Mouse (Mus musculus): Measurements from ENCODE around the gene Fyn. TPM values are rescaled to one million over a fixed set of nuclear protein-coding genes. Genes with fewer than 3 reads are reported as not detected.
A peak's percentile ranks its signal among the peaks of the same experiment; 100 is the strongest.

The Fyn gene
- polyA plus RNA-seq, 1 experiment = 29.2 TPM

- Histone ChIP-seq H3K4me1 (ENCODE audit: control insufficient read depth, insufficient read depth, low read length) (peaks cover 10% of the 10 kb centered on the region), H3K4me3 (replicated peaks; ENCODE audit: extremely low read depth, low read depth, low read length) (no peak overlapping the region)
- 46% methylated on average over 10 of the region's 10 CpGs for WGBS
- DNase-seq = no peak
- TF ChIP-seq CTCF (IDR thresholded peaks at IDR 0.05; ENCODE audit: insufficient read depth, low read length) = no peak
- TF ChIP-seq POLR2A (IDR thresholded peaks at IDR 0.05; ENCODE audit: borderline replicate concordance, extremely low read depth, low read depth, low read length) = no peak
Measured at GRCm38 (mm10) chr10:39405982-39406797, 37.5 kb downstream of the Fyn start.

DNA sequence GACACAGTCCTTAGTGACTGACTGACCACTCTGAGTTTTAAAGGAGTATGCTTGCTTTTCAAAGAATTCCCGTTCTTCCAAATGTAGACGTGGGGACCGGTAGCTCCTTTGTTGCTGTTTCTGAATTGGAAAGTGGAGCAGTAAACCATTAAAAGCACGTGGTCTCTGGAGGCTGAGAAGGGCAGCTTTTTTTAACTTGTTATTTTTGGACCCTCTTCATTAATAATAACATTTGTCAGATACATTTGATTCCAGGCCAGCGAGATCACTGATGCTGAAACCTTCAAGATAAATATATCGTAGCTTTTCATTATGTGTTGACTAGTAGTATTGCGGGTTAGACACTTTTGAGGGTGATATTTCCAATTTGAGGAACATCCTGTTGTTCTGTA, 38.1 kb downstream of the Fyn start:
- 32% methylated on average over 7 of the region's 7 CpGs for WGBS
- TF ChIP-seq CTCF (IDR thresholded peaks at IDR 0.05; ENCODE audit: insufficient read depth, low read length) (no peak), POLR2A (IDR thresholded peaks at IDR 0.05; ENCODE audit: borderline replicate concordance, extremely low read depth, low read depth, low read length) (no peak)
- Histone ChIP-seq H3K4me3 (replicated peaks; ENCODE audit: extremely low read depth, low read depth, low read length) (no peak overlapping the region), H3K4me1 (ENCODE audit: control insufficient read depth, insufficient read depth, low read length) (peaks cover 10% of the 10 kb centered on the region)
- DNase-seq = no peak

DNA sequence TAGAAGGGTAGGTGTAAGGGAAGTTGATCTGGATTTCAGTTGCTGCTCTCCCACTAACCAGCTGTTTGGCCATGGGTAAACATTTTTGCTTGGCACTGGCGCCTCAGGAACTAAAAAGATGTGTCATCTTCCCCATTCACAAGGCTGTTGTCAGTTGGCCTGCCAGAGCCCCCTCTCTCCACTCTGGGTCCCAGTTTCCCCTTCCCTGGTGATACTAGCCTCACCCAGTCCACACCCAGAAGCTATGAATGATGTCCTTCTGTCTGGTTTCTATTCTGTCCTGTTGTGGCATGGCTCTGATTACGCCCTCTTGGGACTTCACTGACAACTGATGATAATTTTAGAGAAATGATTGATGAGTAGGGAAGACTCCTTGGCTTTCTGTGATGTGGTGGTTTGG, 38.9 kb downstream of the Fyn start:
- Histone ChIP-seq H3K4me1 (ENCODE audit: control insufficient read depth, insufficient read depth, low read length) (peaks cover 13% of the 10 kb centered on the region), H3K4me3 (replicated peaks; ENCODE audit: extremely low read depth, low read depth, low read length) (no peak overlapping the region)
- TF ChIP-seq POLR2A (IDR thresholded peaks at IDR 0.05; ENCODE audit: borderline replicate concordance, extremely low read depth, low read depth, low read length) (no peak), CTCF (IDR thresholded peaks at IDR 0.05; ENCODE audit: insufficient read depth, low read length) (no peak)
- no peak for DNase-seq
- WGBS = 70% methylated on average over 2 of the region's 2 CpGs

GRCm38 (mm10) chr10:39409602-39410001, 40.9 kb downstream of the Fyn start:
- H3K4me1 ChIP-seq (ENCODE audit: control insufficient read depth, insufficient read depth, low read length) = peaks cover 17% of the 10 kb centered on the region
- WGBS = 71% methylated on average over 7 of the region's 7 CpGs
- no peak for DNase-seq

DNA sequence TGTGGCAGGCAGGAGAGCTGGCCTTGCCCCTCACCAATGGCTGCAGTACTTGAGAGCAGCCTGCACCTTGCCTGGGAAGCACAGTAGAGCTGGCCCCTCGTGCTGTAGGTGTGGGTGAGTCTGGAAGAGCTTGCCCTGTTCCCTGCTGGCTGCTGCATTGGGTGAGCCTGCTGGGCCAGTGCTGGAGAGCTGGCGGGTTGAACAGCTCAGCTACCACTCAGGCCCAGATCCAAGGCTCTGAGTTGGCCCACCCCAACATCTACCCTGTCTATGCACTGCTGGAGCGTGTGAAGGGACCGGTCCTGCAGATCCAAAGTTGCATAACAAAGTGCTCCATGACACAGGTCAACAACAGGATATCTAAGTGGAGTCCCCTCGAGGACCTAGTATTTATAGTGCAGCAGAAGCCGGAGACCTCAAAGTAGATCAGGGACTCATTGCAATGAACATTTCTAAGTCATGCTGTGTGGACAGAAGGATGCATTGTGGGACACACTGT, 41.5 kb downstream of the Fyn start:
- WGBS = 53% methylated on average over 6 of the region's 6 CpGs

More at GRCm38 (mm10) chr10:39409602-39410001, 40.9 kb downstream of the Fyn start:
- no peak overlapping the region for H3K4me3 ChIP-seq (replicated peaks; ENCODE audit: extremely low read depth, low read depth, low read length)
- no peak for TF ChIP-seq POLR2A (IDR thresholded peaks at IDR 0.05; ENCODE audit: borderline replicate concordance, extremely low read depth, low read depth, low read length)
- TF ChIP-seq CTCF (IDR thresholded peaks at IDR 0.05; ENCODE audit: insufficient read depth, low read length) = no peak

GRCm38 (mm10) chr10:39411857-39412559, 43.4 kb downstream of the Fyn start:
- 63% methylated on average over 8 of the region's 8 CpGs for WGBS
- TF ChIP-seq POLR2A (IDR thresholded peaks at IDR 0.05; ENCODE audit: borderline replicate concordance, extremely low read depth, low read depth, low read length) (no peak), CTCF (IDR thresholded peaks at IDR 0.05; ENCODE audit: insufficient read depth, low read length) (no peak)
- no peak for DNase-seq
- Histone ChIP-seq H3K4me3 (replicated peaks; ENCODE audit: extremely low read depth, low read depth, low read length) (no peak overlapping the region), H3K4me1 (ENCODE audit: control insufficient read depth, insufficient read depth, low read length) (peaks cover 19% of the 10 kb centered on the region)

More for the DNA sequence above, 41.5 kb downstream of the Fyn start:
- DNase-seq = no peak
- Histone ChIP-seq H3K4me3 (replicated peaks; ENCODE audit: extremely low read depth, low read depth, low read length) (no peak overlapping the region), H3K4me1 (ENCODE audit: control insufficient read depth, insufficient read depth, low read length) (peaks cover 17% of the 10 kb centered on the region)
- TF ChIP-seq POLR2A (IDR thresholded peaks at IDR 0.05; ENCODE audit: borderline replicate concordance, extremely low read depth, low read depth, low read length) (no peak), CTCF (IDR thresholded peaks at IDR 0.05; ENCODE audit: insufficient read depth, low read length) (no peak)

DNA sequence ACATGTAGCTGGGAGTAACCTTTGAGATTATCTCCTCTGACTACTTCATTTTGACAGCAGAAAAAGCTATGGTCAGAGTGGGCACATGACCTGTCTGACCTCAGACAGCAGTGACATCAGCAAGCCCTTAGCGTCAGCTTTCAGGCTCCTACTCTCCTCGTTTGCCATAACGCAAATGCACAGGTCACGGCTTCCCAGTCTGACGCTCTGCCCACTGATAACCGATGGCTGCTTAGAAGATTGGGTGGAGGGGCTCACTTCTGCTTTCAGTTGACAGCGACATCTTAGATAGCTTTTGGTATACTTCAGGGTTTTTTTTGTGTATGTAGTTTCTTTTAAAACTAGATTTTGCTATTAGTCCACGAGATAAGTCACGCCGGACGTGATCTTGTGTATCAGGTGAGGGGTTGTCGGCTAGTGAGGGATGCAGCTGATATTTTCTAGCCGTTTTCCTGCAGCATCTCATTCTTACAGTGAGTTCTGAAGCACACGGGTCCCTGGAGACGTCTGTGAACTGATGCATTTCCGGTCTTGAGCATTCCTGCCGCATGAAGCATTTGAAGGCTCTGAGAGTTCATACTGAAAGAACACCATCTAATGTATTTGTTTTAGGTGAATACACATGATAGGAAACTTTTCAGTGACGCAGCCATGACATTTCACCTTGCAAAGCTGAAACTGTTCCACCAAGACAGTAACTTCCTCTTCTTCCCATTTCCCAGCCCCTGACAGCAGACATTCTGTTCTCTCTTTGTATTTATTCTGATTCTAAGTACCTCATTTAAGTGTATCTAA, 44.4 kb downstream of the Fyn start:
- 60% methylated on average over 18 of the region's 18 CpGs for WGBS
- Histone ChIP-seq H3K4me1 (ENCODE audit: control insufficient read depth, insufficient read depth, low read length) (peaks cover 25% of the 10 kb centered on the region), H3K4me3 (replicated peaks; ENCODE audit: extremely low read depth, low read depth, low read length) (peak overlapping the region; percentile 9)
- TF ChIP-seq POLR2A (IDR thresholded peaks at IDR 0.05; ENCODE audit: borderline replicate concordance, extremely low read depth, low read depth, low read length) (no peak), CTCF (IDR thresholded peaks at IDR 0.05; ENCODE audit: insufficient read depth, low read length) (no peak)
- no peak for DNase-seq

- no peak overlapping the region for H3K4me3 ChIP-seq (replicated peaks; ENCODE audit: extremely low read depth, low read depth, low read length)
- WGBS = 100% methylated on average over 1 of the region's 1 CpGs
- TF ChIP-seq CTCF (IDR thresholded peaks at IDR 0.05; ENCODE audit: insufficient read depth, low read length) (no peak), POLR2A (IDR thresholded peaks at IDR 0.05; ENCODE audit: borderline replicate concordance, extremely low read depth, low read depth, low read length) (no peak)
- peaks cover 30% of the 10 kb centered on the region for H3K4me1 ChIP-seq (ENCODE audit: control insufficient read depth, insufficient read depth, low read length)
- DNase-seq = no peak
Measured at GRCm38 (mm10) chr10:39414068-39414467, 45.4 kb downstream of the Fyn start.

DNA sequence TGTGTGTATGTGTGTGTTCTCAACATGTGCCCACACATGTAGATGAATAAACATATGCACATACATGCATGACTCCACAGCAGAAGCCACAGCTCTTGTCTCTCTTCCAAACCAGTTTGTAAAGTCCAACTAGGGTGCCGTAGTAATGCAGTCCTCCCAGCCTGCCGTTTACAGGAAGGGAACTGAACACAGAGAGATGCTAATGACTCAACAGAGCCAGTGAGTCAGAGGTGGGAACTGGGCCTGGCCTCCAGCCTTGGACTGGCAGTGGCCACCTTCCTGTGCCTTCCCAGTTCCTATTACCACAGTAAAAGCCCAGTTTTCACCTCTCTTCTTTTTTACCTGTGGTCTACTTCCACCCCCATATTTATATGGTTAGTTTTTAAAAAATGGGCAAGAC, 46.9 kb downstream of the Fyn start:
- Histone ChIP-seq H3K4me1 (ENCODE audit: control insufficient read depth, insufficient read depth, low read length) (peaks cover 27% of the 10 kb centered on the region), H3K4me3 (replicated peaks; ENCODE audit: extremely low read depth, low read depth, low read length) (no peak overlapping the region)
- TF ChIP-seq POLR2A (IDR thresholded peaks at IDR 0.05; ENCODE audit: borderline replicate concordance, extremely low read depth, low read depth, low read length) = no peak
- TF ChIP-seq CTCF (IDR thresholded peaks at IDR 0.05; ENCODE audit: insufficient read depth, low read length) = no peak
- DNase-seq = no peak
- 33% methylated on average over 2 of the region's 2 CpGs for WGBS

All from lung, adult 2 months (tissue).